Mouse (Mus musculus) megakaryocyte progenitor cell, adult 5-6 weeks (primary cell): ENCODE measurements around the gene Foxn3. TPM values are rescaled to one million over a fixed set of nuclear protein-coding genes. Genes with fewer than 3 reads are reported as not detected.

ENCODE experiments used
- ATAC-seq: replicated peaks from 2 replicates; pipeline ENCODE4 v1.8.0; 2016; ENCODE audit warnings: mild to moderate bottlenecking, moderate TSS enrichment, inconsistent platforms; ENCODE audit not compliant: poor library complexity
- total RNA-seq, 2 experiments: library from RNA; stranded (forward) in 1 of 2; stranded (reverse) in 1 of 2; fragments of 157-497, 149-512 nt in 1 of 2; fragments of 200-1000 nt in 1 of 2; gene quantifications; 2 replicates each; pipeline versions ENCODE4 v1.2.3 to v1.2.4; 2015 to 2017

Foxn3 gene
- total RNA-seq, 2 experiments from 2014 or later = 17.7 to 45.5 TPM

GRCm38 (mm10) chr12:99467884-99468311 lies 95.5 kb downstream of the Foxn3 start:
- peak; percentile 81 for ATAC-seq

- ATAC-seq = no peak
These were observed 96.0 kb downstream of the Foxn3 start for GRCm38 (mm10) chr12:99467256-99467883.

- ATAC-seq = no peak
These were observed 97.0 kb downstream of the Foxn3 start for GRCm38 (mm10) chr12:99466426-99466825.

GRCm38 (mm10) chr12:99464291-99464690 lies 99.1 kb downstream of the Foxn3 start:
- peak; percentile 40; the same call in 1 of the 2 replicates for ATAC-seq

GRCm38 (mm10) chr12:99462846-99463245 lies 100.5 kb downstream of the Foxn3 start:
- ATAC-seq = no peak

- no peak for ATAC-seq
These were observed 101.1 kb downstream of the Foxn3 start for GRCm38 (mm10) chr12:99462302-99462701.

GRCm38 (mm10) chr12:99457521-99458205 lies 105.7 kb downstream of the Foxn3 start:
- peak; percentile 94 for ATAC-seq

- peak; percentile 48 for ATAC-seq
These were observed 107.8 kb downstream of the Foxn3 start for GRCm38 (mm10) chr12:99455580-99455979.

- ATAC-seq = no peak
These were observed 109.0 kb downstream of the Foxn3 start for GRCm38 (mm10) chr12:99454394-99454793.

GRCm38 (mm10) chr12:99453797-99454196 lies 109.6 kb downstream of the Foxn3 start:
- ATAC-seq = no peak

- no peak for ATAC-seq
These were observed 113.3 kb downstream of the Foxn3 start for GRCm38 (mm10) chr12:99450076-99450475.

GRCm38 (mm10) chr12:99447791-99448190 lies 115.6 kb downstream of the Foxn3 start:
- 0 out of 2 replicates have a peak, but pooled peaks have one; percentile 14 for ATAC-seq

GRCm38 (mm10) chr12:99445018-99445674 lies 118.2 kb downstream of the Foxn3 start:
- no peak for ATAC-seq

GRCm38 (mm10) chr12:99442819-99443218 lies 120.6 kb downstream of the Foxn3 start:
- no peak for ATAC-seq

- ATAC-seq = peak; percentile 48
These were observed 122.4 kb downstream of the Foxn3 start for GRCm38 (mm10) chr12:99440953-99441352.

GRCm38 (mm10) chr12:99440022-99440421 lies 123.4 kb downstream of the Foxn3 start:
- no peak for ATAC-seq

GRCm38 (mm10) chr12:99435189-99435588 lies 128.2 kb downstream of the Foxn3 start:
- no peak for ATAC-seq

- 0 out of 2 replicates have a peak, but pooled peaks have one; percentile 29 for ATAC-seq
These were observed 130.0 kb downstream of the Foxn3 start for GRCm38 (mm10) chr12:99433402-99433801.

- ATAC-seq = no peak
These were observed 131.8 kb downstream of the Foxn3 start for GRCm38 (mm10) chr12:99431541-99431940.

- no peak for ATAC-seq
These were observed 132.4 kb downstream of the Foxn3 start for GRCm38 (mm10) chr12:99430992-99431391.

- no peak for ATAC-seq
These were observed 134.3 kb downstream of the Foxn3 start for GRCm38 (mm10) chr12:99429101-99429500.
